Mouse (Mus musculus): ENCODE measurements around the gene Arpc5l. TPM values are rescaled to one million over a fixed set of nuclear protein-coding genes. Genes with fewer than 3 reads are reported as not detected.

The Arpc5l gene
- polyA plus RNA-seq, 1 experiment = 120 TPM

GRCm38 (mm10) chr2:38987803-38988510, 17.2 kb upstream of the Arpc5l start:
- Histone ChIP-seq H3K4me1 (ENCODE audit: control insufficient read depth, insufficient read depth, insufficient read length, low read length) (peaks cover 12% of the 10 kb centered on the region), H3K27ac (replicated peaks; ENCODE audit: low read depth, low read length) (no peak overlapping the region)

GRCm38 (mm10) chr2:38988929-38989328, 16.2 kb upstream of the Arpc5l start:
- Histone ChIP-seq H3K27ac (replicated peaks; ENCODE audit: low read depth, low read length) (no peak overlapping the region), H3K4me1 (ENCODE audit: control insufficient read depth, insufficient read depth, insufficient read length, low read length) (peaks cover 12% of the 10 kb centered on the region), H3K4me3 (ENCODE audit: insufficient read depth, low read depth, low read length) (no peak overlapping the region)

More at GRCm38 (mm10) chr2:38987803-38988510, 17.2 kb upstream of the Arpc5l start:
- H3K4me3 ChIP-seq (ENCODE audit: insufficient read depth, low read depth, low read length) = no peak overlapping the region

- Histone ChIP-seq H3K27ac (replicated peaks; ENCODE audit: low read depth, low read length) (no peak overlapping the region), H3K4me3 (ENCODE audit: insufficient read depth, low read depth, low read length) (no peak overlapping the region), H3K4me1 (ENCODE audit: control insufficient read depth, insufficient read depth, insufficient read length, low read length) (peaks cover 8% of the 10 kb centered on the region)
Observed at GRCm38 (mm10) chr2:38992004-38992403, 13.1 kb upstream of the Arpc5l start.

GRCm38 (mm10) chr2:38992452-38992851, 12.7 kb upstream of the Arpc5l start:
- Histone ChIP-seq H3K4me1 (ENCODE audit: control insufficient read depth, insufficient read depth, insufficient read length, low read length) (peaks cover 6% of the 10 kb centered on the region), H3K4me3 (ENCODE audit: insufficient read depth, low read depth, low read length) (no peak overlapping the region), H3K27ac (replicated peaks; ENCODE audit: low read depth, low read length) (no peak overlapping the region)

- Histone ChIP-seq H3K27ac (replicated peaks; ENCODE audit: low read depth, low read length) (peak within 1 kb of the TSS; percentile 30; the same call in 1 of the 2 replicates), H3K4me1 (ENCODE audit: control insufficient read depth, insufficient read depth, insufficient read length, low read length) (no peaks in the 10 kb centered on the region), H3K4me3 (ENCODE audit: insufficient read depth, low read depth, low read length) (peak within 1 kb of the TSS; percentile 65)
Observed at GRCm38 (mm10) chr2:38997386-38998374, 7.5 kb upstream of the Arpc5l start, which contains the start of gene Wdr38. Wdr38 (plus strand) TSS chr2:38997476.

- no peak overlapping the region for H3K27ac ChIP-seq (replicated peaks; ENCODE audit: low read depth, low read length)
Observed at GRCm38 (mm10) chr2:38999381-38999780, 5.8 kb upstream of the Arpc5l start.

GRCm38 (mm10) chr2:38999910-39000586, 5.1 kb upstream of the Arpc5l start:
- Histone ChIP-seq H3K27ac (replicated peaks; ENCODE audit: low read depth, low read length) (no peak overlapping the region), H3K4me1 (ENCODE audit: control insufficient read depth, insufficient read depth, insufficient read length, low read length) (0 out of 2 replicates have a peak, but pooled peaks cover 4% of the 10 kb centered on the region), H3K4me3 (ENCODE audit: insufficient read depth, low read depth, low read length) (no peak overlapping the region)

More at GRCm38 (mm10) chr2:38999381-38999780, 5.8 kb upstream of the Arpc5l start:
- H3K4me1 ChIP-seq (ENCODE audit: control insufficient read depth, insufficient read depth, insufficient read length, low read length) = 0 out of 2 replicates have a peak, but pooled peaks cover 4% of the 10 kb centered on the region
- H3K4me3 ChIP-seq (ENCODE audit: insufficient read depth, low read depth, low read length) = no peak overlapping the region

GRCm38 (mm10) chr2:39000587-39000919, 4.6 kb upstream of the Arpc5l start:
- Histone ChIP-seq H3K27ac (replicated peaks; ENCODE audit: low read depth, low read length) (no peak overlapping the region), H3K4me1 (ENCODE audit: control insufficient read depth, insufficient read depth, insufficient read length, low read length) (0 out of 2 replicates have a peak, but pooled peaks cover 4% of the 10 kb centered on the region), H3K4me3 (ENCODE audit: insufficient read depth, low read depth, low read length) (no peak overlapping the region)

- no peak overlapping the region for H3K4me3 ChIP-seq (ENCODE audit: insufficient read depth, low read depth, low read length)
- no peak overlapping the region for H3K27ac ChIP-seq (replicated peaks; ENCODE audit: low read depth, low read length)
Observed at GRCm38 (mm10) chr2:39001866-39002265, 3.3 kb upstream of the Arpc5l start.

GRCm38 (mm10) chr2:39003106-39003505, 2.0 kb upstream of the Arpc5l start:
- H3K4me3 ChIP-seq (ENCODE audit: insufficient read depth, low read depth, low read length) = no peak overlapping the region
- no peak overlapping the region for H3K27ac ChIP-seq (replicated peaks; ENCODE audit: low read depth, low read length)

More at GRCm38 (mm10) chr2:39001866-39002265, 3.3 kb upstream of the Arpc5l start:
- H3K4me1 ChIP-seq (ENCODE audit: control insufficient read depth, insufficient read depth, insufficient read length, low read length) = peaks cover 9% of the 10 kb centered on the region; the same call in 1 of the 2 replicates

GRCm38 (mm10) chr2:39003512-39003911, 1.6 kb upstream of the Arpc5l start:
- Histone ChIP-seq H3K4me3 (ENCODE audit: insufficient read depth, low read depth, low read length) (peak overlapping the region; percentile 63; the same call in 1 of the 2 replicates), H3K27ac (replicated peaks; ENCODE audit: low read depth, low read length) (no peak overlapping the region)

More at GRCm38 (mm10) chr2:39003106-39003505, 2.0 kb upstream of the Arpc5l start:
- peaks cover 9% of the 10 kb centered on the region; the same call in 1 of the 2 replicates for H3K4me1 ChIP-seq (ENCODE audit: control insufficient read depth, insufficient read depth, insufficient read length, low read length)

GRCm38 (mm10) chr2:39004372-39004771, 776 bp upstream of the Arpc5l start:
- Histone ChIP-seq H3K4me1 (ENCODE audit: control insufficient read depth, insufficient read depth, insufficient read length, low read length) (peaks cover 13% of the 10 kb centered on the region; the same call in 1 of the 2 replicates), H3K4me3 (ENCODE audit: insufficient read depth, low read depth, low read length) (peak overlapping the region; percentile 63), H3K27ac (replicated peaks; ENCODE audit: low read depth, low read length) (peak overlapping the region; percentile 42)

More at GRCm38 (mm10) chr2:39003512-39003911, 1.6 kb upstream of the Arpc5l start:
- H3K4me1 ChIP-seq (ENCODE audit: control insufficient read depth, insufficient read depth, insufficient read length, low read length) = peaks cover 9% of the 10 kb centered on the region; the same call in 1 of the 2 replicates

- peak within 1 kb of the TSS; percentile 58 for H3K27ac ChIP-seq (replicated peaks; ENCODE audit: low read depth, low read length)
- H3K4me1 ChIP-seq (ENCODE audit: control insufficient read depth, insufficient read depth, insufficient read length, low read length) = peaks cover 18% of the 10 kb centered on the region
- H3K4me3 ChIP-seq (ENCODE audit: insufficient read depth, low read depth, low read length) = peak within 1 kb of the TSS; percentile 89
Observed at GRCm38 (mm10) chr2:39005574-39006079, 479 bp downstream of the Arpc5l start, which contains the start of gene Rpl35. Rpl35 (minus strand) TSS chr2:39005624.

- peak overlapping the region; percentile 89 for H3K4me3 ChIP-seq (ENCODE audit: insufficient read depth, low read depth, low read length)
- H3K4me1 ChIP-seq (ENCODE audit: control insufficient read depth, insufficient read depth, insufficient read length, low read length) = peaks cover 21% of the 10 kb centered on the region
- no peak overlapping the region for H3K27ac ChIP-seq (replicated peaks; ENCODE audit: low read depth, low read length)
Observed at GRCm38 (mm10) chr2:39006149-39006730, 1.1 kb downstream of the Arpc5l start.

Data from brown adipose tissue, adult 24 weeks (tissue).